Mouse (Mus musculus) C2C12 (cell line): ENCODE measurements around the gene Ptprm. TPM values are rescaled to one million over a fixed set of nuclear protein-coding genes. Genes with fewer than 3 reads are reported as not detected.

Experiments used
- H3K27me3 ChIP-seq: one replicate; pipeline ENCODE4 v1.6.1; 2011; ENCODE audit not compliant: control insufficient read depth, insufficient read depth, insufficient read length
- H3K36me3 ChIP-seq: one replicate; pipeline ENCODE4 v1.6.1; 2011; ENCODE audit not compliant: control insufficient read depth, insufficient read depth
- H3K4me3 ChIP-seq: one replicate; pipeline ENCODE4 v1.5.1; 2011; ENCODE audit warnings: mild to moderate bottlenecking, control low read depth; ENCODE audit not compliant: poor library complexity, insufficient read depth, severe bottlenecking
- H3K79me2 ChIP-seq: one replicate; pipeline ENCODE4 v1.6.1; 2011; ENCODE audit not compliant: control insufficient read depth, insufficient read depth
- H3K79me3 ChIP-seq: one replicate; pipeline ENCODE4 v1.6.1; 2011; ENCODE audit warnings: low read depth, control low read depth
- H3ac ChIP-seq: one replicate; pipeline ENCODE3; 2011; ENCODE audit warnings: low read depth; ENCODE audit not compliant: control insufficient read depth, insufficient read length
- CEBPB ChIP-seq: IDR thresholded peaks from one replicate; pipeline ENCODE4 v1.6.1; 2011; ENCODE audit warnings: low read depth, mild to moderate bottlenecking, control low read depth, moderate library complexity
- CTCF ChIP-seq: IDR thresholded peaks from one replicate; pipeline ENCODE4 v1.5.1; 2011; ENCODE audit not compliant: control insufficient read depth, insufficient read depth, insufficient read length
- FOSL1 ChIP-seq: IDR thresholded peaks from one replicate; pipeline ENCODE4 v1.8.0; 2011; ENCODE audit warnings: mild to moderate bottlenecking, low read length; ENCODE audit not compliant: poor library complexity, insufficient read depth, severe bottlenecking
- MAX ChIP-seq: IDR thresholded peaks from one replicate; pipeline ENCODE4 v1.6.1; 2011; ENCODE audit warnings: mild to moderate bottlenecking, control low read depth
- MYOD1 ChIP-seq: IDR thresholded peaks from one replicate; pipeline ENCODE4 v1.6.1; 2011; ENCODE audit warnings: low read depth; ENCODE audit not compliant: control insufficient read depth, insufficient read length
- MYOG ChIP-seq: IDR thresholded peaks from one replicate; pipeline ENCODE4 v1.6.1; 2011; ENCODE audit not compliant: control insufficient read depth, insufficient read length; ENCODE audit errors: extremely low read depth
- USF1 ChIP-seq: IDR thresholded peaks from one replicate; pipeline ENCODE4 v1.6.1; 2011; ENCODE audit warnings: low read depth, mild to moderate bottlenecking, control low read depth, moderate library complexity
- polyA plus RNA-seq: library from polyadenylated mRNA; unstranded; fragments of >200 nt; fragmentation: generic; extraction: Trizol; gene quantifications from one replicate; pipeline ENCODE4 v1.2.1, GENCODE M21; 2012; ENCODE audit warnings: missing spikeins

The Ptprm gene
- polyA plus RNA-seq, 1 experiment = 4.4 TPM

DNA sequence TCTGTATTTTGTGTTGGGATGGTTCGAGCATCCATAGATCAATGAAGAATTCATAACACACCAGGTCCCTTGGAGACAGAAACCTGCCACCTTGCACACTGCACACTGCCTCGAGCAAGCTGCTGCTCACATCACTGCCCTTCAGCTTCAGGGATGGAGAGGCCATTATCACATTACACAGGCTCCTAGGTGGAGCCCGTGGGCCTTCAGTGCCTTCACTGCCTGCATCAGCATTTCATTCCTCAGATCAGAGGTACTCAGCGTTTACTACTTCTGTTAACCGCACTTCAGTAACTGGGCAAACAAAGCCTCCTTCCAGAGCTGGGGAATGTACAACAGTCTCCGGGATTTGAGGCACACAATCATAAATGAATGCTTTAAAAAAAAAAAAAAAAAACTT is 101.3 kb downstream of the Ptprm start:
- no peak overlapping the region for H3K4me3 ChIP-seq
- no peaks in the 10 kb centered on the region for H3K27me3 ChIP-seq
- no peaks in the 10 kb centered on the region for H3K36me3 ChIP-seq
- no peak overlapping the region for H3ac ChIP-seq
- no peaks in the 10 kb centered on the region for H3K79me2 ChIP-seq
- no peaks in the 10 kb centered on the region for H3K79me3 ChIP-seq
- TF ChIP-seq MAX (no peak), CTCF (no peak), USF1 (no peak), FOSL1 (no peak), MYOG (no peak), CEBPB (no peak), MYOD1 (no peak)

DNA sequence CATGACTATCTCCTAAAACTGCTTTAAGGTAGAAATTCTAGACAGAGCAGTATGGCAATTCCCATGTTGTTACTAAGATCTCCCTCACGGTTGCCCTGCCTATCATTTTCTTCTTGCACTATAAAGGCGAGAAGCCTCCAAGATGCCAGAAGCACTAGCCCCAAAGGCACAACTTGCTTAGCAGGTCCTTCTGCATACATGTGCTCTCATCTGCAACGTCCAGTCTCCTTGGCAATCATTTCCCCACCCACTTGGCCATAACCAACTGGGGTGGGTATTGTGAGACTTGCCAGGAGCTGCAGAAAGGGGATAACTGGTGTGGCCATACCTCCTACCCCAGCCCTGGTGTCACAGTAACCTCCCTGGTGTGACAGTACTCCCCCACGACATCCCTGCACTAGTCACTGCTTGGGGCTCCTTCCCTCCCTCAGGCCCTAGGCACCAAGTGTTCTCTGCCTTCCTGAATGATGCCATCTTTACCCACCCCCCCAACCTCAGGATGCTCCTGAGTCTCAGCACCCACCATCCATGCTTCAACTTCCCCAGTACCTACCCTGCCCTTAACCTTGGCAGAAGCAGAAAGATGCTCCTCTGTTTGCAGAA is 108.9 kb downstream of the Ptprm start:
- no peak overlapping the region for H3K4me3 ChIP-seq
- TF ChIP-seq CEBPB (no peak), MAX (no peak), USF1 (no peak), FOSL1 (no peak), MYOD1 (no peak), CTCF (no peak), MYOG (no peak)
- no peaks in the 10 kb centered on the region for H3K79me3 ChIP-seq
- H3K27me3 ChIP-seq = no peaks in the 10 kb centered on the region
- H3ac ChIP-seq = no peak overlapping the region
- no peaks in the 10 kb centered on the region for H3K79me2 ChIP-seq
- H3K36me3 ChIP-seq = no peaks in the 10 kb centered on the region

DNA sequence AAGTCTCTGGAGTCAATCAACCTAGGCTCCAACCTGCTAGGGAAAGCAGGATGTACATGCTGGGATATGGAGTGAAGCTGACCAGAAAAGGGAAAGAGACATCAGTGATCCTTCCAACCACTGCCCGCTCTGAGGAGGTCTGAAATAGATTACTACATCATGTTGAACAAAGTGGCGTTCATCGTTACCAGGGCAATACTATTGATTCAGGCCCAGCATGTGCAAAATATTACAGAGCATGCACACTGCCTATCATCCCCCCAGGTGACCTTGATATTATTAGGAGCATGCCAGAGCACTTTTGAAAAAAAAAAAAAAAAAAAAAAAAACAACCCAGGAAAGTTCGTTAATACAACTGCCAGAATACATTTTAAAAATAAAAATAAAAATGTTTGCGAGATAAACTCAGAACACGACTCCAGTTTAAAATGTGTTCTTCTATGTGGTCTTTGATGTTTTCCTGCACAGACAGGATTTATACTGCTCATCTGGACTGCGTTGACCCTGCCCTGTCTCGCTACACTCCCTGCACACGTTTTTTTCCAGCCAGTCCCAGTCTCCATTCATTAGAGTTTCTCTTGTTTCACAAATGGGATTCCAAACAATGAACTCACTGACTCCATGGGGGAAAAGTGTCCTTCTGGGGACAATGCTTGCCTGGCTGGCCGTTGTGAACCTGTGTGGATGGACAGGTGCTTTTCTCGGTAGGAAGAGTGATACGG is 111.3 kb downstream of the Ptprm start:
- H3K79me3 ChIP-seq = no peaks in the 10 kb centered on the region
- H3K79me2 ChIP-seq = no peaks in the 10 kb centered on the region
- TF ChIP-seq USF1 (no peak), MYOD1 (no peak), MAX (no peak), CTCF (no peak), MYOG (no peak), FOSL1 (no peak)
- no peak overlapping the region for H3K4me3 ChIP-seq
- no peaks in the 10 kb centered on the region for H3K36me3 ChIP-seq
- no peaks in the 10 kb centered on the region for H3K27me3 ChIP-seq
- H3ac ChIP-seq = no peak overlapping the region

DNA sequence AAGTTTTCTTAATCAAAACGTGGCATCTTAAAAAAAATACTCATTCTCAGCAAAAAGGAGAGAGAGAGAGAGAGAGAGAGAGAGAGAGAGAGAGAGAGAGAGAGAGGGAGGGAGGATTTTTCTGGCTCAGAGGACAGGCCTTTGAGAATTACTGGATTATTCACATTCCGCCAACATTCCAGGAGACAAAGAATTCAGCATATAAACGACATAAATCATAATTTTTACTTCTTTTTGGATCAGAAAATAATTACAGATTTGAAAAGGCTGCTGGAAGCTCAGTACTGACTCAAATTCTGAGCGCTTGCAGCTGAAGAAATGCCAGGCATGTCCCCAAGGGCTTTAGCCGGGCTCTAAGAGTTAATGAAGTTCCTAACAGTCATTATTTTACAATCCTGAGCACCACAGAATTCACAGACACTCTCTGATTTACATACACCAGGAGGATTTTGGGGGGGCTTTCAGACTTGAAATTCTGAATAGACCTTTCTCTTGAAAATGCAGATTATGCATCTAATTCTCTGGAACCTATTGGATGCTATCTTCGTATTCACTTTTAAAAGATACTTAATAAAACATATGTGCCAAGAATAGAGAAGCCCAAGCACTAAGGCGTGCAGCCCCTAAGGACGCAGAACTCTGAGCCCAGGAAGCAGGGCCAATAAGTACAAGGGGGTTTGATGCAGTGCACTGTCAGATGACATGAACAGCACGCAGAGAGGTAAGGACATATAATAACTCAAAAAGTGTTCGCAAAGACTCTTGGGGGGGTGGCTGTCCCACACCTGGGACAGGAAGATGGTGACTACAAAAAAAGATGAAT is 112.1 kb downstream of the Ptprm start:
- H3K27me3 ChIP-seq = no peaks in the 10 kb centered on the region
- no peaks in the 10 kb centered on the region for H3K79me3 ChIP-seq
- TF ChIP-seq CEBPB = no peak
- TF ChIP-seq MYOG = no peak
- no peak for TF ChIP-seq CTCF
- no peak for TF ChIP-seq MYOD1
- TF ChIP-seq USF1 = no peak
- no peak overlapping the region for H3K4me3 ChIP-seq
- H3K79me2 ChIP-seq = no peaks in the 10 kb centered on the region
- no peak overlapping the region for H3ac ChIP-seq
- H3K36me3 ChIP-seq = no peaks in the 10 kb centered on the region

DNA sequence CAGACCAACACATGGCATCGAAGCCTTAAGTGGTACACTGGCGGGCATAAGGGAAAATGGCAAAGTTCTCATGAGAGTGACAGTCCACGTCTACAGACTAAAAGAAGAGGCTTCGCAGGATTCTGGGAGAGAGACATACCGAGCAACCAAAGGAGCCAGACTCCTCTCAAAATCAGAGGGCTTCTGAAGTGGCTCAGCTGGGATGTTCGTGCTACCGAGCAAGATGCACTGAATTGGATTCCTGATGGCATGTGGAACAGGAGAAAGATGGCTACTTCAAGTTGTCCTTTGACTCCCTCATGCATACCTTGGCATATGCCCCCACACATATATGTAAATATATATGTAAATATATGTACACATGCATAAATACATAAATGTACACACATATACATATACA is 115.4 kb downstream of the Ptprm start:
- Histone ChIP-seq H3K79me3 (no peaks in the 10 kb centered on the region), H3K36me3 (no peaks in the 10 kb centered on the region), H3ac (no peak overlapping the region), H3K4me3 (no peak overlapping the region), H3K79me2 (no peaks in the 10 kb centered on the region), H3K27me3 (no peaks in the 10 kb centered on the region)
- TF ChIP-seq USF1 = no peak
- TF ChIP-seq FOSL1 = no peak
- no peak for TF ChIP-seq MYOG
- TF ChIP-seq CEBPB = no peak
- TF ChIP-seq MYOD1 = no peak
- TF ChIP-seq CTCF = no peak
- TF ChIP-seq MAX = no peak
